Mouse (Mus musculus) heart, embryonic 14.5 days (tissue): ENCODE data around the gene Car5a. TPM values are rescaled to one million over a fixed set of nuclear protein-coding genes. Genes with fewer than 3 reads are reported as not detected.

Experiments
- ATAC-seq: fragments of 200-750 bp; cut with Nextera tagmentation; 2 replicates; pipeline ENCODE4 v1.8.0; 2017; ENCODE audit warnings: low read depth, moderate TSS enrichment; ENCODE audit not compliant: insufficient number of reproducible peaks, insufficient read depth, low FRiP score
- H3K27ac ChIP-seq, 2 experiments: fragments of 200-500 bp in 1 of 2; fragments of 300-500 bp in 1 of 2; sonication (generic) in 1 of 2; replicated peaks in 1 of 2; 2 replicates each; pipeline ENCODE4 v1.5.1; 2012 to 2014; ENCODE audit warnings: low read depth in 2 of 2, low read length in 2 of 2, control low read depth in 1 of 2, mild to moderate bottlenecking in 1 of 2, mixed read lengths in 1 of 2; ENCODE audit not compliant: control insufficient read depth in 1 of 2, insufficient read depth in 1 of 2
- H3K27me3 ChIP-seq: fragments of 300-500 bp; sonication (generic); 2 replicates; pipeline ENCODE4 v1.6.1; 2014; ENCODE audit warnings: mild to moderate bottlenecking, low read length, control low read depth; ENCODE audit not compliant: control insufficient read depth, insufficient read depth
- H3K36me3 ChIP-seq: fragments of 300-500 bp; sonication (generic); 2 replicates; pipeline ENCODE4 v1.6.1; 2014; ENCODE audit warnings: mild to moderate bottlenecking, control low read depth, low read length, mixed read lengths; ENCODE audit not compliant: control insufficient read depth, insufficient read depth
- H3K4me1 ChIP-seq, 2 experiments: fragments of 200-500 bp in 1 of 2; fragments of 300-500 bp in 1 of 2; sonication (generic) in 1 of 2; 2 replicates each; pipeline ENCODE4 v1.6.1; 2012 to 2014; ENCODE audit warnings: low read length in 2 of 2, control low read depth in 1 of 2, mixed read lengths in 1 of 2; ENCODE audit not compliant: control insufficient read depth in 2 of 2, insufficient read depth in 2 of 2
- H3K4me2 ChIP-seq: fragments of 300-500 bp; sonication (generic); 2 replicates; pipeline ENCODE4 v1.6.1; 2014; ENCODE audit warnings: mild to moderate bottlenecking, low read length
- H3K4me3 ChIP-seq, 2 experiments: fragments of 200-500 bp in 1 of 2; fragments of 300-500 bp in 1 of 2; sonication (generic) in 1 of 2; 2 replicates each; pipeline ENCODE4 v1.5.1; 2012 to 2014; ENCODE audit warnings: low read length in 2 of 2, mild to moderate bottlenecking in 2 of 2, control low read depth in 1 of 2, low read depth in 1 of 2, moderate library complexity in 1 of 2; ENCODE audit not compliant: control insufficient read depth in 1 of 2, insufficient read depth in 1 of 2
- H3K9ac ChIP-seq: fragments of 300-500 bp; sonication (generic); 2 replicates; pipeline ENCODE4 v1.6.1; 2014; ENCODE audit warnings: mild to moderate bottlenecking, low read length
- H3K9me3 ChIP-seq: fragments of 300-500 bp; sonication (generic); 2 replicates; pipeline ENCODE4 v1.6.1; 2016; ENCODE audit warnings: low read length, control low read depth; ENCODE audit not compliant: control insufficient read depth
- WGBS: fragments of 180-500 bp; shearing (Covaris S2); extraction: QIAGEN DNeasy Blood & Tissue Kit; methylation state at CpG from one replicate; pipeline ENCODE4 v1.1.7; 2014; 5-methylcytosine and 5-hydroxymethylcytosine counted together
- polyA plus RNA-seq: library from polyadenylated mRNA; unstranded; fragments of >200 nt; fragmentation: Nextera tagmentation; extraction: Ambion mirVana; gene quantifications from 2 replicates; pipeline ENCODE4 v1.2.1, GENCODE M21; 2014

Car5a gene
- polyA plus RNA-seq = not detected in 2 replicates

- peaks cover 17 to 25% of the 10 kb centered on the region in 2 experiments for H3K4me1 ChIP-seq
- no peaks in the 10 kb centered on the region for H3K36me3 ChIP-seq
- no peaks in the 10 kb centered on the region for H3K27me3 ChIP-seq
- no peak for ATAC-seq
- no peak within 1 kb of the TSS for H3K4me3 ChIP-seq
- H3K9ac ChIP-seq = no peak within 1 kb of the TSS
- H3K9me3 ChIP-seq = no peaks in the 10 kb centered on the region
- H3K27ac ChIP-seq = no peak within 1 kb of the TSS
- H3K4me2 ChIP-seq = no peak within 1 kb of the TSS
These were observed at the start of gene Car5a for GRCm38 (mm10) chr8:121944831-121945230. Gene Car5a, minus strand, starts transcription at chr8:121944904.

GRCm38 (mm10) chr8:121992911-121993310, 48.2 kb upstream of the Car5a start:
- H3K36me3 ChIP-seq = peaks cover 80% of the 10 kb centered on the region
- no peaks in the 10 kb centered on the region for H3K9me3 ChIP-seq
- H3K9ac ChIP-seq = no peak overlapping the region
- WGBS = 84% methylated on average over 4 of the region's 4 CpGs
- no peak for ATAC-seq
- H3K27me3 ChIP-seq = no peaks in the 10 kb centered on the region
- H3K27ac ChIP-seq = no peak overlapping the region
- no peak overlapping the region for H3K4me3 ChIP-seq
- H3K4me1 ChIP-seq = no peaks in the 10 kb centered on the region; a peak in 1 of 4 replicates
- no peak overlapping the region for H3K4me2 ChIP-seq

- WGBS = 86% methylated on average over 7 of the region's 7 CpGs
- Histone ChIP-seq H3K27ac (no peak overlapping the region), H3K4me1 (no peaks in the 10 kb centered on the region; a peak in 1 of 4 replicates), H3K36me3 (peaks cover 79% of the 10 kb centered on the region), H3K9me3 (no peaks in the 10 kb centered on the region), H3K4me3 (no peak overlapping the region), H3K27me3 (no peaks in the 10 kb centered on the region), H3K9ac (no peak overlapping the region), H3K4me2 (no peak overlapping the region)
- ATAC-seq = no peak
These were observed 46.9 kb upstream of the Car5a start for GRCm38 (mm10) chr8:121991611-121992010.

- no peak for ATAC-seq
- no peak overlapping the region for H3K4me2 ChIP-seq
- H3K27ac ChIP-seq = no peak overlapping the region
- no peaks in the 10 kb centered on the region for H3K9me3 ChIP-seq
- no peak overlapping the region for H3K4me3 ChIP-seq
- no peaks in the 10 kb centered on the region for H3K27me3 ChIP-seq
- 79% methylated on average over 9 of the region's 9 CpGs for WGBS
- no peaks in the 10 kb centered on the region; a peak in 1 of 4 replicates for H3K4me1 ChIP-seq
- H3K36me3 ChIP-seq = peaks cover 76% of the 10 kb centered on the region
- no peak overlapping the region for H3K9ac ChIP-seq
These were observed 46.0 kb upstream of the Car5a start for GRCm38 (mm10) chr8:121990506-121991255.

DNA sequence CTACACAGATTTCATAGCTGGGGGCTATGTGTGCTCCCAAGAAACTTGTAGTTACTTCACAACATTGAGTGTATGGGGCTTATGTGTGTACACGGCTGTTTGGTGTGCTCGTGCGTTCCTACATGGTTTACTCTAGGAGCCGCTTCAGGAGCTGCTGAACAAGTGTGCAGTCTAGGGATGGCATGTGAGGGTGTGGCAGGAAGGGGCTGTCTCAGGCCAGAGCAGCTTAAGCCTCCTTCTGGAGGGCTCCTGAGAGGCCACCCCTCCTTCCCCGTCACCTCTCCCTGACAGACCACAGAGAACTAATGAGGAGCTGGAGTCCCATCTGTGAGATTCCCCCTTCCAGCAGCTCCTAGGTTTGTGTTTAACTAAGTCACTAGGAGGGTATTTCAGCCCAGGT, 43.2 kb upstream of the Car5a start:
- Histone ChIP-seq H3K4me1 (no peaks in the 10 kb centered on the region; a peak in 1 of 4 replicates), H3K27me3 (no peaks in the 10 kb centered on the region), H3K9me3 (no peaks in the 10 kb centered on the region), H3K4me3 (no peak overlapping the region), H3K27ac (no peak overlapping the region), H3K4me2 (no peak overlapping the region), H3K9ac (no peak overlapping the region), H3K36me3 (peaks cover 90% of the 10 kb centered on the region)
- WGBS = 86% methylated on average over 5 of the region's 5 CpGs
- no peak; the same call in 1 of the 2 replicates for ATAC-seq

GRCm38 (mm10) chr8:121985673-121986072, 41.0 kb upstream of the Car5a start:
- Histone ChIP-seq H3K4me3 (no peak overlapping the region), H3K4me2 (no peak overlapping the region), H3K27me3 (no peaks in the 10 kb centered on the region), H3K36me3 (peaks cover 92% of the 10 kb centered on the region), H3K9me3 (no peaks in the 10 kb centered on the region), H3K9ac (no peak overlapping the region), H3K4me1 (peaks cover 0 to 4% of the 10 kb centered on the region in 2 experiments; a peak in 2 of 4 replicates), H3K27ac (no peak overlapping the region)
- WGBS = 95% methylated on average over 3 of the region's 3 CpGs
- no peak for ATAC-seq

GRCm38 (mm10) chr8:121981520-121981895, 36.8 kb upstream of the Car5a start:
- Histone ChIP-seq H3K9ac (no peak overlapping the region), H3K4me1 (peaks cover 0 to 6% of the 10 kb centered on the region in 2 experiments; a peak in 1 of 4 replicates), H3K27me3 (no peaks in the 10 kb centered on the region), H3K36me3 (peaks cover 83% of the 10 kb centered on the region), H3K27ac (no peak overlapping the region), H3K4me2 (no peak overlapping the region), H3K4me3 (no peak overlapping the region), H3K9me3 (no peaks in the 10 kb centered on the region)
- no peak for ATAC-seq
- WGBS = 85% methylated on average over 7 of the region's 7 CpGs
